Mouse (Mus musculus): ENCODE measurements around the gene Myo9b. TPM values are rescaled to one million over a fixed set of nuclear protein-coding genes. Genes with fewer than 3 reads are reported as not detected.
"Not testable (repeated sequence)": the region's sequence is repeated elsewhere in the genome, so short reads cannot be mapped to it uniquely, and the experiment has no call there.

Gene Myo9b
- polyA plus RNA-seq, 1 experiment from 2014 or later: 23.9 TPM

GRCm38 (mm10) chr8:71307371-71307770 lies 34.9 kb downstream of the Myo9b start:
- no peaks in the 10 kb centered on the region for H3K27me3 ChIP-seq (replicated peaks; ENCODE audit: control insufficient read depth, insufficient read depth, low read length)
- H3K9me3 ChIP-seq (ENCODE audit: control insufficient read depth, low read length): no peaks in the 10 kb centered on the region
- no peak overlapping the region for H3K4me3 ChIP-seq (replicated peaks; ENCODE audit: low read length)
- H3K4me1 ChIP-seq (replicated peaks; ENCODE audit: control insufficient read depth, insufficient read depth, low read length): no peaks in the 10 kb centered on the region
- no peak overlapping the region for H3K4me2 ChIP-seq (ENCODE audit: low read length)
- 0 out of 2 replicates have a peak, but pooled peaks cover under 1% of the 10 kb centered on the region for H3K36me3 ChIP-seq (ENCODE audit: control insufficient read depth, insufficient read depth)
- H3K27ac ChIP-seq (ENCODE audit: low read length): no peak overlapping the region
- WGBS: 95% methylated on average over 1 of the region's 1 CpGs
- no peak overlapping the region for H3K9ac ChIP-seq (replicated peaks; ENCODE audit: low read depth, low read length)
- ATAC-seq: no peak

GRCm38 (mm10) chr8:71307913-71308312 lies 35.4 kb downstream of the Myo9b start:
- Histone ChIP-seq H3K4me1 (replicated peaks; ENCODE audit: control insufficient read depth, insufficient read depth, low read length) (no peaks in the 10 kb centered on the region), H3K4me2 (ENCODE audit: low read length) (no peak overlapping the region), H3K27ac (ENCODE audit: low read length) (no peak overlapping the region), H3K9ac (replicated peaks; ENCODE audit: low read depth, low read length) (no peak overlapping the region), H3K36me3 (ENCODE audit: control insufficient read depth, insufficient read depth) (no peaks in the 10 kb centered on the region), H3K27me3 (replicated peaks; ENCODE audit: control insufficient read depth, insufficient read depth, low read length) (no peaks in the 10 kb centered on the region), H3K9me3 (ENCODE audit: control insufficient read depth, low read length) (no peaks in the 10 kb centered on the region), H3K4me3 (replicated peaks; ENCODE audit: low read length) (no peak overlapping the region)
- WGBS: 91% methylated on average over 4 of the region's 4 CpGs
- ATAC-seq: no peak

GRCm38 (mm10) chr8:71310446-71310845 lies 37.9 kb downstream of the Myo9b start:
- Histone ChIP-seq H3K4me3 (replicated peaks; ENCODE audit: low read length) (no peak overlapping the region), H3K9me3 (ENCODE audit: control insufficient read depth, low read length) (no peaks in the 10 kb centered on the region), H3K9ac (replicated peaks; ENCODE audit: low read depth, low read length) (no peak overlapping the region), H3K4me1 (replicated peaks; ENCODE audit: control insufficient read depth, insufficient read depth, low read length) (no peaks in the 10 kb centered on the region), H3K36me3 (ENCODE audit: control insufficient read depth, insufficient read depth) (no peaks in the 10 kb centered on the region), H3K27me3 (replicated peaks; ENCODE audit: control insufficient read depth, insufficient read depth, low read length) (no peaks in the 10 kb centered on the region), H3K4me2 (ENCODE audit: low read length) (no peak overlapping the region), H3K27ac (ENCODE audit: low read length) (no peak overlapping the region)
- no peak for ATAC-seq
- 82% methylated on average over 6 of the region's 6 CpGs for WGBS

GRCm38 (mm10) chr8:71312700-71313099 lies 40.2 kb downstream of the Myo9b start:
- no peak overlapping the region for H3K27ac ChIP-seq (ENCODE audit: low read length)
- no peak overlapping the region for H3K4me2 ChIP-seq (ENCODE audit: low read length)
- WGBS: 45% methylated on average over 1 of the region's 1 CpGs
- H3K36me3 ChIP-seq (ENCODE audit: control insufficient read depth, insufficient read depth): no peaks in the 10 kb centered on the region
- no peak overlapping the region for H3K9ac ChIP-seq (replicated peaks; ENCODE audit: low read depth, low read length)
- no peak for ATAC-seq
- no peak overlapping the region for H3K4me3 ChIP-seq (replicated peaks; ENCODE audit: low read length)
- no peaks in the 10 kb centered on the region for H3K9me3 ChIP-seq (ENCODE audit: control insufficient read depth, low read length)
- H3K27me3 ChIP-seq (replicated peaks; ENCODE audit: control insufficient read depth, insufficient read depth, low read length): no peaks in the 10 kb centered on the region
- no peaks in the 10 kb centered on the region for H3K4me1 ChIP-seq (replicated peaks; ENCODE audit: control insufficient read depth, insufficient read depth, low read length)

GRCm38 (mm10) chr8:71313951-71314350 lies 41.4 kb downstream of the Myo9b start:
- Histone ChIP-seq H3K27ac (ENCODE audit: low read length) (no peak overlapping the region), H3K9ac (replicated peaks; ENCODE audit: low read depth, low read length) (no peak overlapping the region), H3K4me2 (ENCODE audit: low read length) (no peak overlapping the region), H3K4me3 (replicated peaks; ENCODE audit: low read length) (no peak overlapping the region), H3K9me3 (ENCODE audit: control insufficient read depth, low read length) (no peaks in the 10 kb centered on the region), H3K36me3 (ENCODE audit: control insufficient read depth, insufficient read depth) (no peaks in the 10 kb centered on the region), H3K27me3 (replicated peaks; ENCODE audit: control insufficient read depth, insufficient read depth, low read length) (no peaks in the 10 kb centered on the region), H3K4me1 (replicated peaks; ENCODE audit: control insufficient read depth, insufficient read depth, low read length) (no peaks in the 10 kb centered on the region)
- ATAC-seq: no peak
- 93% methylated on average over 2 of the region's 2 CpGs for WGBS

- Histone ChIP-seq H3K27me3 (replicated peaks; ENCODE audit: control insufficient read depth, insufficient read depth, low read length) (no peaks in the 10 kb centered on the region), H3K9me3 (ENCODE audit: control insufficient read depth, low read length) (no peaks in the 10 kb centered on the region), H3K27ac (ENCODE audit: low read length) (no peak overlapping the region), H3K4me2 (ENCODE audit: low read length) (no peak overlapping the region), H3K4me1 (replicated peaks; ENCODE audit: control insufficient read depth, insufficient read depth, low read length) (no peaks in the 10 kb centered on the region), H3K9ac (replicated peaks; ENCODE audit: low read depth, low read length) (no peak overlapping the region), H3K36me3 (ENCODE audit: control insufficient read depth, insufficient read depth) (no peaks in the 10 kb centered on the region), H3K4me3 (replicated peaks; ENCODE audit: low read length) (no peak overlapping the region)
- 87% methylated on average over 5 of the region's 5 CpGs for WGBS
- no peak for ATAC-seq
These were observed 43.5 kb downstream of the Myo9b start for GRCm38 (mm10) chr8:71315972-71316371.

GRCm38 (mm10) chr8:71316486-71317031 lies 44.0 kb downstream of the Myo9b start:
- H3K4me1 ChIP-seq (replicated peaks; ENCODE audit: control insufficient read depth, insufficient read depth, low read length): no peaks in the 10 kb centered on the region
- H3K36me3 ChIP-seq (ENCODE audit: control insufficient read depth, insufficient read depth): no peaks in the 10 kb centered on the region
- no peak overlapping the region for H3K9ac ChIP-seq (replicated peaks; ENCODE audit: low read depth, low read length)
- no peak overlapping the region for H3K27ac ChIP-seq (ENCODE audit: low read length)
- H3K9me3 ChIP-seq (ENCODE audit: control insufficient read depth, low read length): no peaks in the 10 kb centered on the region
- no peak overlapping the region for H3K4me2 ChIP-seq (ENCODE audit: low read length)
- no peak overlapping the region for H3K4me3 ChIP-seq (replicated peaks; ENCODE audit: low read length)
- no peak for ATAC-seq
- H3K27me3 ChIP-seq (replicated peaks; ENCODE audit: control insufficient read depth, insufficient read depth, low read length): no peaks in the 10 kb centered on the region

GRCm38 (mm10) chr8:71318610-71319009 lies 46.1 kb downstream of the Myo9b start:
- ATAC-seq; H3K27ac ChIP-seq (ENCODE audit: low read length); H3K27me3 ChIP-seq (replicated peaks; ENCODE audit: control insufficient read depth, insufficient read depth, low read length); H3K4me3 ChIP-seq (replicated peaks; ENCODE audit: low read length); H3K36me3 ChIP-seq (ENCODE audit: control insufficient read depth, insufficient read depth); H3K9ac ChIP-seq (replicated peaks; ENCODE audit: low read depth, low read length); H3K4me2 ChIP-seq (ENCODE audit: low read length); H3K4me1 ChIP-seq (replicated peaks; ENCODE audit: control insufficient read depth, insufficient read depth, low read length); H3K9me3 ChIP-seq (ENCODE audit: control insufficient read depth, low read length): not testable (repeated sequence)
- WGBS: 90% methylated on average over 5 of the region's 5 CpGs

- not testable (repeated sequence) for H3K4me1 ChIP-seq (replicated peaks; ENCODE audit: control insufficient read depth, insufficient read depth, low read length); H3K27ac ChIP-seq (ENCODE audit: low read length); H3K4me2 ChIP-seq (ENCODE audit: low read length); H3K27me3 ChIP-seq (replicated peaks; ENCODE audit: control insufficient read depth, insufficient read depth, low read length); H3K9ac ChIP-seq (replicated peaks; ENCODE audit: low read depth, low read length); H3K4me3 ChIP-seq (replicated peaks; ENCODE audit: low read length); ATAC-seq; H3K9me3 ChIP-seq (ENCODE audit: control insufficient read depth, low read length)
- H3K36me3 ChIP-seq (ENCODE audit: control insufficient read depth, insufficient read depth): peaks cover 18% of the 10 kb centered on the region
- 95% methylated on average over 2 of the region's 2 CpGs for WGBS
These were observed 47.2 kb downstream of the Myo9b start for GRCm38 (mm10) chr8:71319760-71320159.

- H3K36me3 ChIP-seq (ENCODE audit: control insufficient read depth, insufficient read depth): peaks cover 25% of the 10 kb centered on the region
- H3K27me3 ChIP-seq (replicated peaks; ENCODE audit: control insufficient read depth, insufficient read depth, low read length): no peaks in the 10 kb centered on the region
- no peak overlapping the region for H3K4me2 ChIP-seq (ENCODE audit: low read length)
- no peak overlapping the region for H3K4me3 ChIP-seq (replicated peaks; ENCODE audit: low read length)
- no peak overlapping the region for H3K27ac ChIP-seq (ENCODE audit: low read length)
- H3K4me1 ChIP-seq (replicated peaks; ENCODE audit: control insufficient read depth, insufficient read depth, low read length): no peaks in the 10 kb centered on the region
- ATAC-seq: no peak
- H3K9ac ChIP-seq (replicated peaks; ENCODE audit: low read depth, low read length): no peak overlapping the region
- H3K9me3 ChIP-seq (ENCODE audit: control insufficient read depth, low read length): no peaks in the 10 kb centered on the region
- WGBS: 93% methylated on average over 3 of the region's 3 CpGs
These were observed 50.4 kb downstream of the Myo9b start for GRCm38 (mm10) chr8:71322939-71323338.

Measured in forebrain, embryonic 16.5 days (tissue).